Mouse (Mus musculus): ENCODE measurements around the gene Dnttip1.
"Not testable (repeated sequence)": the region's sequence is repeated elsewhere in the genome, so short reads cannot be mapped to it uniquely, and the experiment has no call there.

The Dnttip1 gene

DNA sequence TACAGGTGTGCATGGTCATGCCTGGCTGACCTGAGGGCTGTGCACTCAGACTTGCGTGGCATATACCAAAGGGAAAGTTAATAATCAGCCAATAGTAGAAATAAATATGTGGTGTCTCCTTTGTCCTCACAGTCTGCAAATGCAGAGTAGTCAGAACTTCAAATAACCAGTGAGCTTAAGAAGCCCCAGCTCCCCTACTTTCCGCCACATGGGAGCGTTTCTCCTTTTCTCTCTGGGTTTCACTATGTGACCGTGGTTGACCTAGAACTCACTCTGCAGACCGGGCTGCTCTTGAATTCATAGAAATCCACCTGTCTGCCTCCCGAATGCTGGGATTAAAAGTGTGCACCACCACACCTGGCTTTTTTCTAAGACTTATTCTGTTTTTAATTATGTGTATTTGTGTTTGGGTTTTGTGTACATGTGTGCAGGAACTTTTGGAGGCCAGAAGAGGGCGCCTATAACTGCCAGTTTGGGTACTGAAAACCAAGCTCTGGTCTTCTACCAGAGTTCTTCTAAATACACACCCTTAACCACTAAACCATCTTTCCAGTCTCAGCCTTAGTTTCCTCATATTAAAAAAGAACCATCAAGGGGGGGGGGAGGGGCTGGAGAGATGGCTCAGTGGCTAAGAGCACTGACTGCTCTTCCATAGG is 38.3 kb downstream of the Dnttip1 start:
- no peak for DNase-seq

DNA sequence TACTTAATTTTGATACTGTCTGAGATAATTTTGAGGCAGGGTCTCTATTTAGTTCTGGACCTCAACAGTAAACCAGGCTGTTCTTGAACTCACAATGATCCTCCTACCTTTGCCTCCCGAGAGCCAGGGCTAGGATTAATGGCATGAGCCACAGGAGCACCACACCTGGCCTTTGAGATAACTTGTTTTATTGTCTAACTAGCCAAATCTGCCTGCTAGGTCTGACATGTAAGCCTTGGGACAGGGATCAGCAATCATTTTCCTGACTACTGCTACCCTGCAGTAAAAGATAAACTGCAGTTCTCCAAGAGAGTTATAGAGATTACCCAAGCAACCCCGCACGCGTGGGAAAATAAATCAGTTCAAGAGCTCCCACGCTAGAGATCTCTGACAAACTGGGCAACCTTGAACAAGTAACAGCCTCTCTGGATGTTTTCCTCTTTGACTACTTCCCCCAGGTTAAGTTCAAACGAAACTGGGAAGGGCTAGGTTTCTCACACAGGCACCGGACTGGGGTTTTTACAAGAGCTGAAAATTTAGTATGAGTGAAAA is 39.2 kb downstream of the Dnttip1 start:
- no peak for DNase-seq

DNA sequence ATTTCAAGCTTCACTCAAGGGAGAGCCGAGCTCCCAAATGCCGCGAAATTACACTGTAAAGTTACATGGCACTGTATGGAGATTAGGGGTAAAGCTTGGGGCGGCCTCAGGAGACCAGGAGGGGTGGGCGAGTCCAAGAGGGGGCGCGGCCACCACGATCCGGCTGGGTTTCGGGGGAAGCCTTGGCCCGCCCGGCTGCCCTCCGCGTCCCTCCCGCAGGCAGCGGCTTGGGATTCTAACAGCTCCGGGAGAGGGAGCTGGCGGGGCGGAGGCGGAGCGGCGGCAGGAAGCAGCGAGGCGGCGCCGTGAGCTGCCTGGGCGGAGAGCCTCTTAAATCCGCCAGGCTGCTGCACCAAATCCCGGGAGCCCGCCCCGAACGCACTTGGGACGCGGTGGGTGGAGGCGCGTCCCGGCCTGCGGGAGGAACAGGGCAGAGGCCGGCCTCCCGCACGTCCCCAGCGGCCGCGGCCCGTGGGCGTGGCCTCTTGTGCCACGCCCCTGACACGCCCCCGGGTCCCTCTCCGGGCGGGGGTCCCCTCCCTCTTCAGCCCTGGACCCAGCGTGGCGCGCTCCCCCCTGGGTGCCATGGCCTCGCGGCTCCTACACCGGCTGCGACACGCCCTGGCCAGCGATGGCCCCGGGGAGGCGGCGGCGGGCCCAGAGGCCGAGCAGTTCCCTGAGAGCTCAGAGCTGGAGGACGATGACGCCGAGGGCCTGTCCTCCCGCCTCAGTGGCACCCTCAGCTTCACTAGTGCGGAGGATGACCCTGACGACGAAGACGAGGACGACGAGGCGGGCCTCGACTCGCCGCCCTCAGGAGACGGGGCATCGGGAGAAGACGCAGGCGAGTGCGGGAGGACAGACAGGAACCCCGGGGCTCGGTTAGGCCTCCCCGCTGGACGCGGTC is 40.0 kb downstream of the Dnttip1 start, which contains the start of gene Snx21:
Gene Snx21, plus strand, starts transcription at position 343 of the 907 bp plus-strand sequence.
- peak; percentile 78 for DNase-seq

DNA sequence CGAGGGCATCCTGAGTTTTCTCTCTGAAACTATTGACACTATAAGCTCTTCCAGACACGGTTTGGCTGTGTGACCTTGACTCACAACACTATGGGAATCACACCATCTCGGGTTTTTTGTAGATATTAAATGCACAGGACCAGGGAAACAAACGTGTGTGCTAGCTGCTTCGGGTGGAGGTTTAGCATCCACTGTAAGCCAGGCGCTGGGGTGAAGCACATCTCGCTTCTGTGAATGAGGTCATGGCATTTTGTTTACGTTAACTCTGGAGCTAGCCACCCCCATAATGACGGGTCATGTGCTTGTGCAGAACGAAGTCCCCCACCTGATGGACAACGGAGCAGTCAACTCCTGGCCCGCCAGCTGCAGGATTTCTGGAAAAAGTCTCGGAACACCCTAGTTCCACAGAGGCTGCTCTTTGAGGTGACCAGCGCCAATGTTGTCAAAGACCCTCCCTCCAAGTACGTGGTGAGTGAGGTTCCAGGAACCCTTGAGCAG is 40.7 kb downstream of the Dnttip1 start:
- no peak for DNase-seq

DNA sequence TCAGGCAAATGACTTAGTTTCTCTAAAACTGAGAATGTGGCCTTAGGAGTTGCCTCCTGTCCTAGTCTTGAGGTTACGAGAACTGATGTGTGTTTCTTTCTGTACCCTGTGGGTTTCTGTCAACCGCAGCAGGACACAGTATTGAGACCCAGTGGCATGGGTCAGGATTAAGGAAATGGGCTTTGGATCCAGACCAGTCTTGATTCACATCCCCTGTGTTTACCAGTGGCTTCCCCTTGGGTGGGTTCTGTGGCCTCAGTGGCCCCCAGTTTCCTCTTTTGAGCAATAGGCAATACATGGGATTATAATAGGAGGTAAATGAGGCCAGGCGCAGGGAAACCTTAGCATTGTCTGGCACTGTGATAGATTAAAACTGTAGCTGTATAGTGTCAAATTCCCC is 41.2 kb downstream of the Dnttip1 start:
- DNase-seq = no peak

DNA sequence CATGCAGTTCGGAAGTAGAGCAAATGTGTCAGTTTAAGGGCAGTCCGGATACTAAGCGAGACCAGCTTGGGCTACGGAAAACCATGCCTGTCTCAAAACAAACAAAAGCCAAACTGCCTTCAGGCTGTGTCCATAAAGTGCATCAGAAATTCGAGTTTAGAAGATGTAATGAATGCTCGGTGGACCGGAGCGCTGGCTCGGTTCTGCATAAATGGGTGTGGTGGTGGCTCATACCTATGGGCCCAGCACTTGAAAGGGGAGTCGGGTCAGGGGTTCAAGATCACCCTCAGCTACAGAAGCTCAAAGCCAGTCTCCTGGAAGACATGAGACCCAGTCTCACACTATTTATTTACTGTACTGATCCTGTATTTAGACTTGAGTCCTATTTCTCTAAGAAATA is 42.0 kb downstream of the Dnttip1 start:
- DNase-seq = no peak

DNA sequence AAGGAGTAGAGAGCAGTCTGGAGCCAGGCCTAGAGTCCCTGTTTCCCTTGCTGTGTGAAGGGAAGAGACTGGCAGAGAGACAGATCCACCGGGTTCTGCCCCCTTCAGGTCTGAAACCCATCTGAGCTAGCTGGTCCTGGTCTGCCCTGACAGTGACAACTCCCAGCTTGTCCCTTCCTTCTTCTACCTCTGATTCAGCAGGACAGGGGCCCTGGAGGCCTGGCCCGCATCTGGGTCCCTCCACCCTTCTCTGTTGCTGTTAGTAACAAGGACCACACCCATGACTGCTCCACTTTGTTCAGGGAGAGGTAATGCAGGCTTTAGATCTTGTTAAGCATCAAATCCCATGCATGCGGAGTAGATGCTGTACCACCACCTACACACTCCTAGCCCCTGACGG is 42.6 kb downstream of the Dnttip1 start:
- no peak for DNase-seq

DNA sequence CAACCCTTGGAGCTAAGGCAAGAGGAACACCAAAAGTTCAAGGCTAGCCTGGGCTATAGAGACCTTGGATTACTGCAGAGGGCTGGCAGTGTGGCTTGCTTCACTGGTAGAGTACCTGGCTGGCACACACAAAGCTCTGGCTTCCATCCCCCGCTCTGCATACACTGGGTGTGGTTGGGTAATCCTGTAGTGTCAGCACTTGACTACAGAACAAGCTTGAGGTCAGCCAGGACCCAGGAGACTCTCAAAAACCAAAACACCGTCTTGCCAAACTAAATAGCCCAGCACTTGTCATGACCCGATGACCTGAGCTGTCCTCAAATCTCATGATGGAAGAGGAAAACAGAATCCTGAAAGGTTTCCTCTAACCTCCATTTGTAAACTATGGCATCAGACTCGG is 44.7 kb downstream of the Dnttip1 start:
- no peak for DNase-seq

DNA sequence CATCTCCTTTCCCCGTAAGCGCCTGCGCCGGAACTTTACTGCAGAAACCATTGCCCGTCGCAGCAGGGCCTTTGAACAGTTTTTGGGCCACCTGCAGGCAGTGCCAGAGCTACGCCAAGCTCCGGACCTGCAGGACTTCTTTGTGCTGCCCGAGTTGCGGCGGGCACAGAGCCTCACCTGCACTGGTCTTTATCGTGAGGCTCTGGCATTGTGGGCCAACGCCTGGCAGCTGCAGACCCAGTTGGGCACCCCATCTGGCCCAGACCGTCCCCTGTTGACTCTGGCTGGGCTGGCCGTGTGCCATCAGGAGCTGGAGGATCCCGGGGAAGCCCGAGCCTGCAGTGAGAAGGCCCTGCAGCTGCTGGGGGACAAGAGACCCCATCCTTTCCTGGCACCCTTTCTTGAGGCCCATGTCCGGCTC is 46.1 kb downstream of the Dnttip1 start:
- no peak for DNase-seq

DNA sequence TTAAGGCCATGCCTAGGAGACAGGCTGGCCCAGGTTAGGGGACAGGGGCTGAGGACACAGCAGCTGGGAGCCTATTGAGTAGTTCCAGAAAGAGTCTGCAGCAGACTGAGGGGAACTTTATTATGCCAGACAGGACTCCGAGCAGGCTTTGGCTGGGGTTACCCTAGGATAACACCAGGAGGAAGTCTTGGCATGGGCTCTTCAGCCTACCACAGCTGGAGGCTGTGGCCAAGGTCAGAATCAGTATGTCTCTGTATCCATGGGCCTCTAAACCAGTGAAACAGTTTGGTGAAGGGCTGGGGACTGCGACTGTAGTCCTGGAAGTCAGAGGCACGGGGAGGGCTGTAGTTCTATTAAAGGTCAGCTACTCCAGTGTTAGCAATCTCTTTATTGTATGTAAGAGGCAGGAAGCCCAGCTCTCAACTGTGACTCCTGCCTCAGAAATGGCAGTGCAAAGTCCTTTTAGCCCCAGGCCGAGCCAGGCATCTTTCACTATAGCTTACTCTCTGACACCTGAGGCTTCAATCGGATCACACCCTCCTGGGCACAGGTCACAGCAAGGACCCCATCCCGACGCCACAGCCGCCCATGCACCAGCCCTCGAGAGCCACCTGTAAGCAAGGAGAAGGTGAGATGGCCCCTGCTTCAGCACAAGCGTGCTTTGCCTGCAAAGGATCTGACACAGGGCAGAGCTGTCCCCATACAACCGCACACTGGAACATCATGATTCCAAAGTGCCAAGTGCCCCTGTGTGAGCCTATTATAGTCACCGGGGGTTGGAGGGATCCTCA is 46.8 kb downstream of the Dnttip1 start:
- no peak for DNase-seq

DNA sequence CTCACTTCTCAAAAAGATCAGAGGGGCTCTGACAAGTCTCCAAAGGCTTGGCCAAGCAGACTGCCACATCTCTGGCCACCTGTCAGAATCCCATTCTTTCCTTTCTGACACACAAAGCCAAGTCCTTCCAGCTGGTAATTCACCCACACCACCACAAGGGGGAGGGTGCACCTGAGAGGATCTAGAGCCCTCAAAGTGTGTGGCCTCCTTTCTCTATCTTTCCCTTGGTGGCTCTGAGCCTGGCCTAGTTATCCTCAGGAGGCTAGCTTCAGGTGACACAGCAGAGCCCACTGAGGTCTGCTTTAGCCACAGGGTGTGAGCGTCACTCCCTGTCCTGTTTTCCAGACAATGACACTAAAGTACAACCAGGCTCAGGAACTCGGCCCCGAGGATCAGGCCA is 47.5 kb downstream of the Dnttip1 start:
- peak; percentile 81 for DNase-seq

DNA sequence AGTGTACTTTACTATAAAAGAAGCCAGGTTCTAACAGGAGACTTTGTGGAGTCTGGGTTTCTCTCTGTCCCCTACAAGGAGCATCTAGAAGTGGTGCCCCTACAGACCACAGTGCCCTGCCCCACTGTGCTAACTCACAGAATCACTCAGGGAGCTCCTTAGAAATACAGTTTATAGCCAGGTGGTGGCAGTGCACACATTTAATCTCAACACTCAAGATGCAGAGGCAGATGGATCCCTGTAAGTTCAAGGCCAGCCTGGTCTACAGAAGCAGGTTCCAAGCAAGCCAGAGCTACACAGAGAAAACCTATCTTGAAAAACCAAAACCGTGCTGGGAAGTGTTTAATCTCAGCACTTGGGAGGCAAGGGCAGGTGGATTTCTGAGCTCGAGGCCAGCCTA is 48.0 kb downstream of the Dnttip1 start:
- DNase-seq = no peak

DNA sequence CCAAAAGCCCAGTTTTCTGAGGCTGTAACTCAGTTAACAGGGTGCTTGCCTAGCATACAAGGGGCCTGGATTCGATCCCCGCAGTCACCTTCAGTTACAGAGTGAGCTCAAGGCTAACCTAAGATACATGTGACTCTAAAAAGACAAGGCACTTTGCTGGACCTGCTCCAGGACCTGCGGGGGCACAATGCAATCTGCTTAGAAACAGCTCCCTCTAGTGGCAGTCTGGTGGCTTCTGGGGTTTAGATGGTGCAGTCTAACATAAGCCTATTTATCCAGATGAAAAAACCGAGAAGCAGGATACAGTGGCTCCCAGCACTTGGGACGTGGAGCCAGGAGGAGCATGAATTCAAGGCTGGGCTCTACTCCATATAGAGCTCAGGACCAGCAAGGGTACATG is 48.5 kb downstream of the Dnttip1 start:
- DNase-seq = peak; percentile 80

DNA sequence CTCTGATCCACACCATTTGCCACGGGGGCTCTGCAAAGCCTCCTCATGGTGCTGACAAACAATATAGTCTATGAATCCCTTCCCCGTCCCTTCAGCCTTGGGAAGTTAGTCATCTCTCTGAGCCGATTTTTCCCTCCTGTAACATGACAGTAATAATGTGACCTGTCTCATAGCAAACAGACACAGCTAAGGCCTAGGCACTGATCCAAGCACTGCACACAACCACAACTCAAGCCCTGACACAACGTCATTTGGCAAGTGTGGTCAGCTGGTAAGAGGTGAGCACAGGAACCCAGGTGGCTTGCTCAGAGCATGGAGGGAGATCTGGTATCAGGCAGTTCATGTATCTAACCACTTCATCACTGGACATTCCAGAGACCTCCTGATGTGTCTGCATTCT is 50.1 kb downstream of the Dnttip1 start:
- DNase-seq = no peak

DNA sequence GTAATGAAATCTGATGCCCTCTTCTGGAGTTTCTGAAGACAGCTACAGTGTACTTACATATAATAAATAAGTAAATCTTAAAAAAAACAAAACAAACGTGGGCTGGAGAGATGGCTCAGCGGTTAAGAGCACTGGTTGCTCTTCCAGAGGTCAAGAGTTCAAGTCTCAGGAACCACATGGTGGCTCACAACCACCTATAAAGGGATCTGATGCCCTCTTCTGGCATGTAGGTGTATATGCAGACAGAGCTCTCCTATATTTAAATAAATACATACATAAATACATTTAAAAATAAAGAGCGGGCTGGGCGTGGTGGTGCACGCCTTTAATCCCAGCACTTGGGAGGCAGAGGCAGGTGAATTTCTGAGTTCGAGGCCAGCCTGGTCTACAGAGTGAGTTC is 52.8 kb downstream of the Dnttip1 start:
- DNase-seq = not testable (repeated sequence)

DNA sequence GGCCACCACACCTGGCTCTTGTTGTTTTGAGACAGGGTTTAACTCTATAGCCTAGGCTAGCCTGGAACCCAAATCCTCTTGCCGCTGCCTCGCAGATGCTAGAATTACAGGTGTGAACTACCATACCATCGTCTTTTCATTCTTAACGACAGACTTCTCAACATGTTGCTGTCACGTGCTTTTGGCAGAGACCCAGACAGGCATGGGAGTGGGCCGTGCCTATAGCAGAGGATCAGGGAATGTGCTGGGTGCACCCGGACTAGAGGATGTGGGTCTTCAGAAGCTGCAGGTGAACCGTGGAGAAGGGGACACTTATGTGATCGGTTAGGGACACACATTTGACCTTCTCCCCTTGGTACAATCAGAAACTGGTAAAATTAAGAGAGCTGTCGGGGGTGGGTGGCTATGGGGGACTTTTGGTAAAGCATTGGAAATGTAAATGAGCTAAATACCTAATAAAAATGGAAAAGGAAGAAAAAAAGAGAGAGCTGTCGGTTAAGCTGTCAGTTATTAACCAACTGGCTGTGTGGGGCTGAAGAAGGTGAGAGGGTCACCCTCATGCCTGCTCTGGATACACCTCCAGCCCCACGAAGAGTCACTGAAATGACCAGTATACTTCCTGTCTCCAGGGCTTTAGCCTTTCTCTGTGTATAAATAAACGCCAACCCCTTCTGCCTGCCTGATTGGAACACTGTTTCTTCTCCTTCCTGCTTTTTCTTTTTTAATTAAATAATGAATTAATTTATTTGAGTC is 54.6 kb downstream of the Dnttip1 start:
- DNase-seq = no peak

DNA sequence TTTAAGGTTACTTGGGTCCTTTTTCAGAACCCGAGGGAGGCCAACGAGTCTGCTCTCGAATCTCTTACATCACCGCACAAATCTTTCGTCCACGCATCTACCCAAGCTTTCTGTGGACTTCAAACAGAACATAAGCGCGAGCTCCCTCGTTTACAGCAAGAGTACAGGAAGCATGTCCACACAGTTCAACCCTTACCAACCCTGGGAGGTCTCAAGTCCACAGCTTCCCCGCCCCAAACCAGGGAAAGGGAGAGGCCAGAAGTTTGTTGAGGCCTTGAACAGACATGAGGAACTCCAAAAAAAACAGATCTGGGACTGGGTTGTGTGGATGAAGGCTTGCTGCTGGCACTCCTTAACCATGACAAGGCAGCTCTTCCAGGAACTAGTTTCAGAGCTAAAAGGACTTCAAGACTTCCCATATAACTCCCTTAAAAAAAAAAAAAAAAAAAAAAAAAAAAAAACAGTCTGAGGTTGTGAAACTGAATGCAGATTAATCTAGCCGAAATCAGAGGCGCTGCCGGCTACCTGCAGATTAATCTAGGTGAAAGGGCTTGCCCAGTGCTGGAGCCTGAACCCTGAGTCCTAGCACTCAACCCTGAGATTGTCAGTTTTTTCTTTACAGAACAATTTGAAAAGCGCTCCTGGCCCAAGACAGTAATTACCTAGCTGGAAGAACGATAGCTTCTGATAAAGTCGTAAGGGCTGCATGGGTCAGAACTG is 57.6 kb downstream of the Dnttip1 start:
- DNase-seq = no peak

DNA sequence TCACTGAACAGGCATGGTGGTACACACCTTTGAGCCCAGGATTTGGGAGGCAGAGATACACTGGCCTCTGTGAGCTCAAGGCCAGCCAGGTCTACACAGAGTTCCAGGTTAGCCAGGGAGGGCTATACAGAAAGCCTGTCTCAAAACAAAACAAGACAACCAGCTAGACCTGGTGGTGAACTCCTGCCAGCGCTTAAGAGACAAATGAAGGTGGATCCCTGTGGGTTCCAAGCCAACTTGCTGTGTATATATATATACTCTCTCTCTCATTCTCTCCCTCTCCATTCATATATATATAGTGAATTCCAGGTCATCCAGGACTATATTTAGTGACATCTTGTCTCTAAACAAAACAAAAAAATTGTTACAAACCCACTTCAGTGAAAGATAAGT is 58.1 kb downstream of the Dnttip1 start:
- no peak for DNase-seq

DNA sequence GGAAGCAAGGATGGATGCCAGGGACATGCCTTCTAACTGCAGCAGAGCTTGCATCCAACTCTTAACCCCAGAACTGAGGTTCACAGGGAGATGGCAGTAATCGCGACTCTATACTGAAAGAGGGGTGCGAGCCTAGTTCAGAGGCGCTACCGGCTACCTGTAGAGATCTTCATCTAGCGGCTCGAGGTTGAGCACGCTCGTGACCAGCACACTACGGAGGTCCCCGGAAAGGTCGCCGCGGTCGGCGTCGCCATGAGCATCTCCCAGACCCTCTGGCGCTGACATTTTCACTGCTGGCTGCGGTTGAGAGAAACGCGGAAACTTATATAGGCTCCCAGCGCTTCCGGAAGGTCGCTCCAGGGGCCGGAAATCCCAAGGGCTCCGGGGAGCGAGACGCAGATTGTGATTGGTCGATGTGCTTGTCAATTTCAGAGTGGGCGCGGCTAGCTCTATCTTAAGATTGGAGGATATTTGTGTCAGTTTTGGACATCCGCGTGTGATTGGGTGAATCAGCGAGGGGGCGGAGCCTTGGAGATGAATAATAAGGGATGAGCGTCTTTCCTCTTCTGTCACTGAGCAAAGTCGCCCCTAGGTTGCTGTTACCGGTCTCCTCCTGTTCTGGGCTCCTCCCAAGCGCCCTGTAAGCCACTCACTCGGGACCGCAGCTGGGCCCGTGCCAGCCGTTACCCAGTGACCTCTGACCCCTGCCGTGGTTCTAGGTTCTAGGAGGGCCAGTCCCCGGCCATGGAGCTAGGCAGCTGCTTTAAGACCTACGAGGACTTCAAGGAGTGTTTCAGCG is 58.9 kb downstream of the Dnttip1 start, which contains the start of the genes Acot8 and Zswim3:
Gene Acot8, minus strand, starts transcription at position 350 of the 799 bp plus-strand sequence.
Gene Zswim3, plus strand, starts transcription at position 566 of the 799 bp plus-strand sequence.
- peak; percentile 98 for DNase-seq

DNA sequence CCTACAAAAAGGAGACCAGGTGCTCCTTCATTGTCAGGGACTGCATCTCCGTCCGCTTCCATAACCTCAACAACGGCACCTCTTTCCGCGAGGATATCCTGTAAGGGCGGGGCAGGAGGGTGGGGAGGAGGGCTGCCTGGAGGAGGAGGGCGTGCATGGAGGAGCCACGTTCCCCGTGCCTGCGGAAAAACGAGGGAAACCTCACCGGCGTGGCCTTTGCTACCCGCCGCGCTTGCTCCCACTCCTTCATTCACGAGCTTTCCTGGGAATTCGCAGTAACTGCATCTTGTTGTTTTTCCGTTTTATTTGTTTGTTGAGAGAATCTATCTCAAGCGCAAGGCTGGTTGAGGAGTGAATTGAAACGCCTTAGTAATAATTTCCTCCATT is 59.5 kb downstream of the Dnttip1 start:
- no peak for DNase-seq
